Mouse (Mus musculus) heart, adult 9 months (tissue): ENCODE data around the gene Gm49369.

Source experiments
- DNase-seq, 2 experiments: peaks; one replicate each; pipeline ENCODE4 v3.0.0; 2022; ENCODE audit warnings: low spot score in 2 of 2

The Gm49369 gene

DNA sequence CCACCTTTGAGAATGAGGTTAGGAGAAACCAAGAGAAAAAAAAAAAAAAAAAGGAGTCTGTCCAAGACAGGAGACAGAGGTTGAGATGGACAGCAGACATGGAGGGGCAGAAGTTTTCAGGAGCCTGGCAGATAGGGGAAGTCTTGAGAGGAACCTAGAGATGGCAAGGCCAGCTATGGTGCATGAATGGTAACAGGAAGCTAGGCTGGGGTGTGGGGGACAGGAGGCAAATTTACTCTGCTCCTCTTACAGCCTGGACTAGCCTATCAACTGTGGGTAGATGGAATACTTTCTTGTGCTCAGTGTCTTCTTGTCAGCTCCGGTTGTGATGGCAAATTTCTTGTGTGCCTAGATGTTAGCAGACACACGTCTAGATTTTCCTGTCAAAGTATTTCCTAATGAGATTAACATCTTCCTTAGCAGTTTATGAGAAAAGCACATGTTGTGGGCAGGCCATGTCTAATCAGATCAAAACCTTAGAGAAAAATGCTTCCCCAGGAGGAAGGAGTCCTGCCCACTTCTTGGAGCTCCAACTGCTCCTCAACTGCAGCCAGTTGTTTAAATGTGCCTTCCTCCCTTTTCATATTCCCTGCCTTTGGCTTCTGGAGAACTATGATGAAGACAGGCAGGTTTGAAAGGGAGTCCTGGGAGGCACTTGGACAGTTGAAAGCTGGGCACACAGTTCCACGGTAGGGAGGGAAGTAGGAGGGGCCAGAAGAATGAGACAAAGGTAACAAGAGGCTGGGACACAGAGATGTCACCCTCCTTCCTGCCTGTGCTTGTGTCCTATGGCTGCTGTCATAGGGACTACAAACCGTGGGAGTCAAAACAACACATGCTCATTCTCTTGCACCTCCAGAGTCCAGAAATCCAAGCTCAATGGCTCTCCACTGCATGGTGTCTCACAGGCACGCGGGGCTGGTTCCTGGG is 12.1 kb upstream of the Gm49369 start:
- peak in 1 of 2 experiments; percentile 70 for DNase-seq

DNA sequence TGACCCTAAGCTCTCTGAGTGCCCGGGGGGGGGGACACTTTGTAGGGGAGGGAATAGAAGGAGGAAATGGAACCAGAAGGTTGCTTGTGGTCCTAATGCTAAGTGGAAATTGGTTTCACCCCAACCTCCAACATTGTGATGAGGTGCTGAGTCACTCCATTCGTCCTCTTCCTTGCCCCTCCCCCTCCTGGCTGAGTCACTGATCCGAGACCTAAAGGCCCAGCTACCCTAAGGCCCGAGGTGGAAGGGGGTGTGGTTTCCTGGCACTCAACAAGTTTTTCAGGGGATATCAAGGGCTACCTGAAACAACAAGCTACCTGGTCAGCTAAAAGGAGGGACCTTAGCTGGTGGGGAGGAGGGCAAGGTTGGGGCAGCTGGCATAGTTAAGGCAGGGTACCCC is 10.7 kb upstream of the Gm49369 start:
- DNase-seq, result no peak

DNA sequence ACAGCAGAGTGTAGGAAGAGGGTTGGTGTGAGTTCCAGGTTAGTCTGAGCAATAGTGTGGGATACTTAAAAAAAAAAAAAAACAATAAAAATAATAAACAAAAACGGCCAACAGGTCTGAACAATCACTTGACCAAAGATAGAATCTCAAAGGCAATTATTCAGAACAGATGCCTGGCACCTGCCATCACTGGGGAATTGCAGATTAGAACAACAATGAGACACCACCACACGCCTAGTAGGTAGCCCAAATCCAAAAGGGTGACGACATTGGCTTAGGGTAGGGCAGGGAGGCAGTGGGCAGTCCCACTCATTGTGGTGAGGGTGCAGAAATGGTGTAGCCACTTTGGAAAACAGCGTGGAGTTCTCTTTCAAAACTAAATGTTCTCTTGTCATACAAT is 9.1 kb upstream of the Gm49369 start:
- DNase-seq, result no peak

DNA sequence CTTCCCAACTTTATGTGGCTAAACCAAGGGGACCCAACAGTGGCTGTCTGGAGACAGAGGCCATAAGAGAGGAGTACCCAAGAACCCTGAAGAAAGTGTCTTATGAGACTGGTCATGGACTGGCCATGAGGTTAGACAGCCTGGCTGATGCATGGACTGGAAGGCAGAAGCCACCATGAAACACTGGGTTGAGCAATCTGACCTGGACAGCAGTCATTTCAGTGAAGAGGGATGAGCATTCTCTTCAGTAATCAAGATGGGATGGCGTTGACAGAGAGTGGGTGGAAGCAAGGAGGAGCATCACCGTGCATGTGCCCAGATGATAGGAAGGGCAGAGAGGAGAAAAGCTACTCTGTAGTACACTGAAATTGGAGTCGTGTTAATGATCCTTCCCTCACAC is 8.6 kb upstream of the Gm49369 start:
- DNase-seq, result no peak

GRCm38 (mm10) chr7:142389961-142390650 is 7.6 kb upstream of the Gm49369 start:
- no peak for DNase-seq

DNA sequence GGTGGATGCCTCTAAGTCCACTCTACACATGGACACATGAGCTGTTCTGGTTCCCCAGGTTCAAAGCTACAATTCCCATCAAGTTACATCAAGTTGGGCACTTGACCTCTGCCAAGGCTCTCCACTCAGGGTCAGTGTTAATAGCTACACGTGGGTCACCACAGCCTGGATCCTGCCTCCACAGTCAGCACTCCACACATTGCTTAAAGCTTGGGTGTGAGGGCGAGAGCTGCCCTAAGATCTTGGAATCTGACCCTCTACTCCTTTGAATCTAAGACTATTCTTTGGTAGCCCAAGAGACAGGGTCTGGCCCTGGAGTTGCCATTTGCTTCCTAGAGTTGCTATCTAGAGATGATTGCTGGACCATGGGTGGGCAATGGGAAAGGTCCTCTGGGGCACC is 6.3 kb upstream of the Gm49369 start:
- no peak for DNase-seq

- DNase-seq, result no peak
These were observed 5.7 kb upstream of the Gm49369 start for GRCm38 (mm10) chr7:142388198-142388597.

GRCm38 (mm10) chr7:142387419-142388148 is 5.1 kb upstream of the Gm49369 start, which contains the start of gene Ctsd:
Gene Ctsd (minus strand): TSS chr7:142388038.
- peak; percentile 98 for DNase-seq

- DNase-seq, result no peak
These were observed 4.2 kb upstream of the Gm49369 start for GRCm38 (mm10) chr7:142386621-142387201.

DNA sequence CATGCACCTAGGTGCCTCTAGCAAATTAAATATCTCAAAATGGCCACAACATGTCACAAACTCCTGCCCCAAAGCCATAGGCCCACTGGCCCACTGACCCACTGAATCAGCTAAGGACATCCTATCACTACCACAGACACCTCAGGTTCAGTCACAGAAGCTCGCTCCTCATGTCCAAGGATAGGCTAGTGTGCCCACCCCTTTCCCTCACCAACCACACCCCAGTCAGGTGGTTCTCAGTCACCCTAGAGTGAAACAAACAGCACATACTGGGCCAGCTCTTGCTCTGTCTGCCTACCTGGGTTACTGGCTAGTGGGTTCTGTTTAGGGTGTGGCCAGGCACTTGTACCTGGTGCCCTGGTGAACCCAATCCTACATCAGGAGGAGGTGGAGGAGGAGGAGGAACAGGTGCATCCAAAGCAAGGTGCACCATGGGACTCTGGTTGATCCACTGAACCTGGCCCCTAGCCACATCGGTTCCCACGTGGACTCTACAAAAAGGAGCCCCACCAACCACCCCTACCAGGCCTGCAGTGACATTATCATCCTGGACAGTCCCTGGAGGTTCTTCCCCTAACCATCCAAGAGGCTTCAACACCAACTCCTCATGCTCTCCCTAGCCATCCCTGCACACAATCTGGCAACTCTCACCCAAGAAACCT is 3.4 kb upstream of the Gm49369 start:
- DNase-seq, result no peak

- no peak for DNase-seq
These were observed 1.8 kb upstream of the Gm49369 start for GRCm38 (mm10) chr7:142384306-142384705.

- DNase-seq, result no peak
These were observed 1.3 kb downstream of the Gm49369 start for GRCm38 (mm10) chr7:142381175-142381574.

DNA sequence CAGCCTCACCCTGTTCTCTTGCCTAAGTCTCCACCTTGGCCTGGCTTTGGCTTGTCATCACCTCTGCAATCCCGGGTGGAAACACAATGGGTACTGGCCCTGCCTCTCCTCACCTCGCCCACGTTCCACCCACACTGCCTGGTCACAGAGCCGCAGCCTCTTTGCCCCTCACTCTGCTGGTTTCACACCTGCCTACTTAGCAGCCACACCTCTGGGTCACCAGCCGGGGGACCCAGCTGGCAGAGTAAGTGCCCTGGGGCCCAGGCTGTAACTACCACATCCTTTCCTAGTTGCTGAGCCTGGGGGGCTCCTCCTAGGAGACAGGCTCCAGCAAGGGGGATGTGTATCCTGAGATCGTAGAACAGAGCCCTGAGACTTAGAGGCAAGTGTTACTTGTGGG is 3.3 kb downstream of the Gm49369 start:
- no peak for DNase-seq

DNA sequence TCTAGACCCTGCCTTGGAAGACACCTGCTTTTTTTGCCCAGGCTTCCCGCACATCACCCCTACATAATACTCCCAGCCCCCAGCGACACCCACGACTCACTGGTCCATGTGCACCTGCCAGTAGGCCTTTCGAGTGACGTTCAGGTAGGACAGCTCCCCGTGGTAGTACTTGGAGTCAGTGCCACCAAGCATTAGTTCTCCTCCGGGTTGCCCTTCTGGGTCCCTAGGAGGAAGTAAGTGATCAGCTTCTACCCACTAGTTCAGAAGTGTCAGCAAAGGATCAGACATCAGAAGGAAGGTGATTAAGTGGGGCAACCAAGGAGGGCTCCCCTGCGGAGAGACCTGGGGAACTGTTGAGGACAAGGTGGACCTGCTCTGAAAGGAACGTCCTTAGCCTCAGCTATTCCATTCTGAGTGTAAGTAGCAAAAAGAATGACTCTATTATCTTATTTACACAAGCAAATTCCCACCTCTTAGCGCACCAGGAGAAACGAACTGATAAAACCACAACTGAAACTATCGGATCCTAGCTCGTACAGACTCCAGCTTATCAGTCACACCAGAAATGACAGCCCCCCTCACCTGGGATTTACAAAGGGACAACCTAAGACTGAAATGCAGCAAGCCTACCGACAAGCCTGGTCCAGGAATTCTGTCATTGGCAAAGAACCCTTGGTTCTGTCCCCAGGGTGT is 5.1 kb downstream of the Gm49369 start:
- no peak for DNase-seq

DNA sequence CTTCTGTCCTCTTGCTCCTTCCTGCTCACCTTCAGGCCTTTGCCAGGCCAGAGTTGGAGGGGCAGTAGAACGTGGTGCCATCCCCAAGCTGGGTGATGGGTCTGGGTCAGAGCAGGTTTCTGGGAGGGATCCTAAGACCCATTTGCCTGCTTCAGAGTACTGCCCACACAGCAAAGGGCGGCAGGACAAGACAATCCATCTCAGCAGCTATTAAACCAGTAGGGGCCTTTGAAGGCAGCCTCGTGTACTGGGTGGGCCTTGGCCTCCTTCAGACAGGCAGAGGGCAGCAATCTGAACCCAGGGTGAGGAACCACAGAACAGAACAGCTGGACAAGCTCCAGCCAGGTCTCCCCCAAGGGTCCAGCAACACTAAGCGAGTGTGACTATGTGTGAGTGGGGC is 6.4 kb downstream of the Gm49369 start:
- no peak for DNase-seq

DNA sequence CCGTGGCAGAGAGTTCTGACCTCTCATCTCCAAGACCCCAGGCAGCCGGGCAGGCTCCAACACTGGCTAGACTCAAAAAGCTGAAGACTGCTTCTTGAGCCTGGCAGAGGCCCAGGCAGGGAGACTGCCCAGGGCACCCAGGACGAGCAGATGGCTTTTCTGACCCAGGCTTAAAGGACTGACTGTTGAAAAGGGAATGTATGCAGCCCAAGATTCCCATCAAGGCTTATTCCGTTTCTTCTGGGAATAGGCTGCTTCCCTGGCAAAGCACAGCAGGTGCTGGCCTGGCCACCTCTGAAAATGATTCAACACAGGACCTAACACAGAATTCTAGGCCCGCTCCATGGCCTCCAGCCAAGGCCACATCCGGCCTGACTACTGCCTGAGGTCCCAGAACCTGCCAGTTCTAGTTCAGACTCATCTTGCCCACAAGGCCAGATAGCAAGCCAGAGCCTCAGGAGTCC is 7.2 kb downstream of the Gm49369 start:
- DNase-seq, result peak; percentile 62 to 65

DNA sequence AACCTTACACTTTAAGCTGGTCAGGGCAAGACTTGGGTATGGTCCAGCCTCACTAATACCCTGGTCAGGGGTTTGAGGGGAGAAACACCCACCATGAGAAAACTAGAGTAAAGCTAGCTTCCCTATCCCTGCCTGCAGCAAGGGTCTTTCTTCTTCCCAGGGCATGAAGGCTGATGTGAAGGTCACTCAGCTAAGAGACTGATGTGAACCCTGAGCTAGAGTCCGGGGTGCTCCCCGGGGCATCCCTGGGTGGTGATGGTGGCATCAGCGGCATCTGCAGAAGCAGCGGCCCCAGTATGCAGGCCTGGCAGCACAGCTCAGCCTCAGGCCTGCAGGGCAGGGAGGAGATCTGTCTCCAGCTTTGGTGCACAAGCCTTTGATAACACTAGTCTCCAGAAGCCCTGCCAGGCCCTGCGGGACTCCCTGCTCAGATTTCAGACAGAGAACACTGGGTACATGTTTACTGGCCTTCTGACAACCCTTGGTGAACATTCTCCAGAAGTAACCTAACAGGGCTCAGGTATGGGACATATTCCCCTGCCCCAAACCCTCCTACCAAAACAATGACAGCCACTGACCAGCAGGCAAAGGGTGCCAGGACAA is 8.0 kb downstream of the Gm49369 start:
- peak in 1 of 2 experiments; percentile 56 for DNase-seq

GRCm38 (mm10) chr7:142373641-142374412 is 8.6 kb downstream of the Gm49369 start, which contains the start of gene Ifitm10:
Gene Ifitm10 (minus strand): TSS chr7:142373753.
- DNase-seq, result no peak

- DNase-seq, result no peak
These were observed 9.4 kb downstream of the Gm49369 start for GRCm38 (mm10) chr7:142373039-142373438.
